Mouse (Mus musculus) right cerebral cortex, postnatal 25 days (tissue): ENCODE data around the gene Fnip2.

Experiments
- DNase-seq: peaks from one replicate; pipeline ENCODE4 v3.0.0; 2022

The Fnip2 gene

DNA sequence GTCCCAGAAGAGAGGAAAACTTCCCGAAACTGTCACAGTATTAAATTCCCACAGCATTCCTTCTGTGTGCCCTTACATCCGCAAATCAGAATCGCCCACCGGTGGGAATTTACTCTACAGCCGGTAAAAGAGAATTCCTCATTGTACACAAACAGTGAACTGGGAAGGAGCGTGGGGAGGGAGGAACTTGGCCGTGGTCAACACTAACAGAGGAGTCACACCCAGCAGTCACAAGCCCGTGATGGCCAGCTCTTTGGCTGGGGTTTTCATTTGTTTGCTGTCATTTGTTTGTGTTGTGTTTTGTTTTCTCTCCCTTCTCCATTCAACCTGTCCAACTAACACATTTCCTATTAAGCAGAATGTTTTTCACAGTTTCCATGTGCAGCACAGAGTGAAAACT lies 39.7 kb downstream of the Fnip2 start:
- no peak for DNase-seq

- no peak for DNase-seq
These were observed 40.1 kb downstream of the Fnip2 start for GRCm38 (mm10) chr3:79527521-79527920.

DNA sequence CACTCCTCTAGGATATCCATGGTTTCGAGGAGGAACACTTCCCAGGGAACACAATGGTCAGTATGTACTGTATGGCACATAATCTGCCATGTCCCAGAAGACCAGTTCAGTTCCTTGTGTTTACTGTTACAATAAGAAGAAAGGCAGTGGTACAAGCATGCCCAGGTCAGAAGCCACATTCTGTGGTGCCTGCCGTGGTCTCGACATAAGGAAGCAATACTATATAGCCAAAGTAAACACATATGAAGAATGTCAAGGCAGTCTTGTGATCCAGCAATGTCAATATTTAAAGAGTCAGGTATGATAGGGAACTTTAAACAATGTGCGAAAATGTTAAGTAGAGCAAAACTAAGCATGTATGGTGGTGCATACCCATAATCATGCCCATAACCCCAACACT lies 44.2 kb downstream of the Fnip2 start:
- DNase-seq: no peak

DNA sequence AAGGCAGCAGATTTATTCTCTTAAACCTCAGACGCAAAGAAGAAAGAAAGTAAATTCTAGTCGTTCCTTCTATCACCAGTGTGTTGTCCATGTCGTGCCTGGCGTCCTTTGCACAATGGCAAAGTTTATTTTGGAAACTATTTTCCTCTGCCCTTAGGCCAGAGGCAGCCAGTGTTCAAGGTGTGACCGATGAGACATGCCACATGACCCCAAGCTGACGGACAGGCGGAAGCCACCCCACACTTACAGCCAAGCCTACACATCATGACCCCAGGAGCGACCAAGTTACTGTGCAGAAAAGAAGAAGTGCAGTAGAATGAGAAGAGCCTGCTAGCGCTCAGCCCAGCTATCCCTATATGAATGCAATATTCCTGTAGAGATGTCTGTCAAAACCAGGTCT lies 47.7 kb downstream of the Fnip2 start:
- no peak for DNase-seq

DNA sequence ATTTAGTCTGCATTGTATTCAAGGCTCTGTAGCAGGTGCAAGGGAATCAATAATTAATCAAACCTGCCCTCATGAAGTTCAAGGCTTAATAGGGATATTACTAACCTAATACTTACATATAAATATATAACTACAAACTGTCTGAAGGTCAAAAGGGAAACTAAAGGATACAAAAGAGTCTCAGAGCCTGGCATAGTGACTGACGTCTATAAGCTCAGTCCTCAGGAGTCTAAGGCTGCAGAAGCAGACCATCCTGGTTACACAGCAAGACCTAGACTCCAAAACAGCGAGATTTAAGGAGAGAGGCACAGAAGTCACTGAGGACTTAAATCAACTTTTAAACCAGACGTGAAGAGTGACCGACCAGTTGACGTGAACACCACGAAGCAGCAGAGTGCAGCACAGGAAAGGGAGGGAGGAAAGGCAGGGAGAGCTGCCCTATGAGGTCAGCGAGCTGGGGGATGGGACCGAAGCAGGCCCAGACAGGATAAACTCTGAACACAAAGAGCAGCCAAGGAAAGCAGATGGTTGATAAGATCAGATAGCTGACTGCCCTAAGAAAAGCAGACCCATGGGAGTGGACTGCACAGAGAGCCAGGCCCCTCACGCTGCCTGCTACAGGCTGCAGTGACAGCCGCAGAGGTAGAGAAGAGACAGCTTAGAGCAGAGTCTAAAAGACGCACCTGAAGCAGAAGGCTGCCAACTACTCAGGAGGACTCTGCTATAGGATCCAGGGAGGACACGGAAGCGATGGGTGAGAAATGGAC lies 48.7 kb downstream of the Fnip2 start:
- DNase-seq: no peak

GRCm38 (mm10) chr3:79517884-79518591 lies 49.6 kb downstream of the Fnip2 start:
- DNase-seq: no peak

GRCm38 (mm10) chr3:79516958-79517357 lies 50.6 kb downstream of the Fnip2 start:
- DNase-seq: no peak

GRCm38 (mm10) chr3:79516099-79516920 lies 51.3 kb downstream of the Fnip2 start:
- no peak for DNase-seq

GRCm38 (mm10) chr3:79514304-79514703 lies 53.3 kb downstream of the Fnip2 start:
- no peak for DNase-seq

- no peak for DNase-seq
These were observed 66.3 kb downstream of the Fnip2 start for GRCm38 (mm10) chr3:79501166-79501728.

DNA sequence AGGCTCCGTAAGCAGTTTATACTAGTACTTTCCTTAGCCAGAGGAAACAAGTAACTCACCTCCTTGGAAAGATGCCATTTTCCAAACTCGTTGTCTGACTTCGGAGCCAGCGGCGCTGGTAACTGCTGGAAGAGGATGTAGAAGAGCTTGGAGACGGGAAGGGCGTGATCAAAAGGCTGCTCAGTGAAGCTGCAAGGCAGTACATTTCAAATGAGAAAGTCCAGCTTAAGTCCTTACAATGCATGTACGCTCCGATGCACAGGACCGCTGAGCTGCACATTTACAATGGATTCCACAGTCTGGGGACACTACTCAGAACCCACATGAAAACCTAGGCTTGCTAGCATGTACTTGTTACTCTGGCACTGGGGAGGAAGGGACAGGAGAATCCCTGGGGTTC lies 67.3 kb downstream of the Fnip2 start:
- DNase-seq: no peak

- no peak for DNase-seq
These were observed 70.9 kb downstream of the Fnip2 start for GRCm38 (mm10) chr3:79496668-79497067.

GRCm38 (mm10) chr3:79495151-79495550 lies 72.4 kb downstream of the Fnip2 start:
- DNase-seq: peak; percentile 40

DNA sequence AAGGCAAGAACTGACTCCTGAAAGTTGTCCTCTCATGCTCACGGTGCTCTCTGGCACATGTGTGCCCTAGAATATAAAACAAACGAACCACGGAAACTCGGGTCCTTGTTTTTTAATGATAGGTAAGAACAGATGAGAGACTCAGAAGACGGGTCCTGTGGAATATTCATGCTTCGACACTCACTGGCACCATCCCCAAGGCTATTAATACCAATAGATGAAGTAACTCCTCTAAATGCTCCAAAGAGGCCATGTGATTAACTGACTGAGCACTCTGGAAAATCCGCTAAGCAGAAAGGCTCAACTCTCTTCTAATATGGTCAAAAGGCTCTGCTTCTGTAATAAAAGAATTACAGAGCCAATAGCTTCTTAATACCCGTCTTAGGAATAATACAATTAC lies 73.6 kb downstream of the Fnip2 start:
- DNase-seq: no peak

- DNase-seq: no peak
These were observed 74.5 kb downstream of the Fnip2 start for GRCm38 (mm10) chr3:79493064-79493463.

GRCm38 (mm10) chr3:79491614-79492013 lies 76.0 kb downstream of the Fnip2 start:
- DNase-seq: no peak

DNA sequence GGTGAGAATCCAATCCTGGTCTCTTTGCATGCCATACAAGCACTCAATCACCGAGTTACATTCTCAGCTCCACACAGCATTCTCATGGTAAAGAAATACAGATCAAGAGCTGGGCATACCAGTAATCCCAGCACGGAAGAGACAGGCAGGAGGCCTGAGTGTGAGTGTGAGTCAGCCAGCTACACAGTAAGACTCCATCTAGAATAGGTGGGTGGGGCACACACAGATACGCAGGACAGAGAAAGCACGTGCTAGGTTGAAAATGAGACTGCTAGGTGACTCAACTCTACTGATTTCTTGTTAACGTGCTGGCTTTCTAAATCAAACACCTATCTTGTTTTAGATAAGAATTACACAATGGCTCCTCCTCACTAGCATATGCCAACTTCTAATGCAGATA lies 77.5 kb downstream of the Fnip2 start:
- no peak for DNase-seq

DNA sequence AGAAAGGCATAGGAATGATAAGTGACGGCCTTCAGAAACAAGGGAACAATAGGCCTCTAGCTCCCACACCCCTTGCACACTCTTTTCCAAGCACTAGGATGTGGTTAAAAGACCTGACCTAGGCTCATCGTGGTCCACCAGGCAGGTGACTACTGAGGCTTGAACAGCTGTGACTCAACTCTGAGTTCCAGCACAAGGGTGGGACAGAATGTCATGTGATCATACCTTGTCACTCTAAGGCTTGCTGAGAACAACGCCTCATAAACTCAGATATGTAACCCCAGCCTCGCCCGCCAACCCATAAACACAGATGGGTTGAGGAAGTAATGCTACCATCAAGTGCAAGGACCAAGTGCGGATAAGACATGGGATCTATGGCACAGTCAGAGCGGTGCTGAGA lies 79.6 kb downstream of the Fnip2 start:
- DNase-seq: no peak

GRCm38 (mm10) chr3:79484286-79485063 lies 83.1 kb downstream of the Fnip2 start:
- no peak for DNase-seq

GRCm38 (mm10) chr3:79478880-79479279 lies 88.7 kb downstream of the Fnip2 start:
- no peak for DNase-seq

GRCm38 (mm10) chr3:79478400-79478799 lies 89.2 kb downstream of the Fnip2 start:
- no peak for DNase-seq

GRCm38 (mm10) chr3:79475980-79476379 lies 91.6 kb downstream of the Fnip2 start:
- DNase-seq: no peak
